Mouse (Mus musculus) stomach, postnatal 0 days (tissue): Measurements from ENCODE around the gene Tyk2. TPM values are rescaled to one million over a fixed set of nuclear protein-coding genes. Genes with fewer than 3 reads are reported as not detected.

Source experiments
- ATAC-seq: fragments of 200-750 bp; cut with Nextera tagmentation; 2 replicates; pipeline ENCODE4 v1.8.0; 2017; ENCODE audit not compliant: low FRiP score, low TSS enrichment
- DNase-seq: peaks from one replicate; pipeline ENCODE4 v3.0.0-alpha.2; 2016; ENCODE audit warnings: low spot score
- H3K27ac ChIP-seq: fragments of 300-500 bp; sonication (generic); replicated peaks from 2 replicates; pipeline ENCODE4 v1.5.1; 2014; ENCODE audit warnings: mild to moderate bottlenecking, control low read depth
- H3K27me3 ChIP-seq: fragments of 300-500 bp; sonication (generic); 2 replicates; pipeline ENCODE4 v1.6.1; 2014; ENCODE audit warnings: low read length; ENCODE audit not compliant: control insufficient read depth, insufficient read depth
- H3K36me3 ChIP-seq: fragments of 300-500 bp; sonication (generic); 2 replicates; pipeline ENCODE4 v1.6.1; 2014; ENCODE audit warnings: low read length, mixed read lengths; ENCODE audit not compliant: control insufficient read depth, insufficient read depth
- H3K4me1 ChIP-seq: fragments of 300-500 bp; sonication (generic); replicated peaks from 2 replicates; pipeline ENCODE4 v1.6.1; 2014; ENCODE audit warnings: antibody characterized with exemption; ENCODE audit not compliant: control insufficient read depth, insufficient read depth
- H3K4me2 ChIP-seq: fragments of 300-500 bp; sonication (generic); replicated peaks from 2 replicates; pipeline ENCODE4 v1.6.1; 2014; ENCODE audit warnings: low read depth, mild to moderate bottlenecking, control low read depth, moderate library complexity
- H3K4me3 ChIP-seq: fragments of 300-500 bp; sonication (generic); 2 replicates; pipeline ENCODE4 v1.5.1; 2014; ENCODE audit warnings: low read depth, low read length, control low read depth
- H3K9ac ChIP-seq: fragments of 300-500 bp; sonication (generic); 2 replicates; pipeline ENCODE4 v1.6.1; 2014; ENCODE audit warnings: mild to moderate bottlenecking, low read length, control low read depth, mixed read lengths
- H3K9me3 ChIP-seq: fragments of 300-500 bp; sonication (generic); 2 replicates; pipeline ENCODE4 v1.6.1; 2016; ENCODE audit warnings: low read length; ENCODE audit not compliant: control insufficient read depth
- CTCF ChIP-seq: IDR thresholded peaks from 2 replicates; pipeline ENCODE4 v1.5.1; 2016; ENCODE audit warnings: antibody characterized with exemption, low read depth, mild to moderate bottlenecking, moderate library complexity
- EP300 ChIP-seq: optimal IDR thresholded peaks from 2 replicates; pipeline ENCODE3; 2016; ENCODE audit warnings: antibody characterized with exemption
- WGBS: fragments of 180-500 bp; shearing (Covaris S2); extraction: QIAGEN DNeasy Blood & Tissue Kit; methylation state at CpG from one replicate; pipeline ENCODE4 v1.1.7; 2014; 5-methylcytosine and 5-hydroxymethylcytosine counted together
- polyA plus RNA-seq: library from polyadenylated mRNA; unstranded; fragments of >200 nt; fragmentation: Nextera tagmentation; extraction: Ambion mirVana; gene quantifications from 2 replicates; pipeline ENCODE4 v1.2.1, GENCODE M21; 2015

The Tyk2 gene
- polyA plus RNA-seq, 1 experiment from 2014 or later: 6.8 TPM

DNA sequence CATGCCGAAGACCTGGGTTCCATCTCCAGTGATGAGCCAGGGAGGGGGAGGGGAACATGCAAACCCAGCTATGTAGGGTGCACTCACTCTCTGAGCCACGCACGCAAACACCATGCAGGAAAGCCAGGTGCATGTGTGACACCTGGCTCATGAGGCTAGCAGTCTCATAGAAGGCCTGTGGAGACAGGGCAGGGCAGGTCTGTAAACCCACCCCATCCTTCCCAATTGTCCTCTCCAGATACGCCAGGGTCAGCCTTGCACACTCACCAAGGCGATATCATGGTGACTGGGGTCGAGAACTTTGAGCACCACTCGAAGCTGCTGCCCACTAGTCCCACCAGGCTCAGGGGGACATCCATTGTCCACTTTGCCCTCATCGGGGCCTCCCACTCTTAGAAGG, 15.9 kb downstream of the Tyk2 start:
- H3K9me3 ChIP-seq: no peaks in the 10 kb centered on the region
- no peak overlapping the region for H3K4me3 ChIP-seq
- H3K27ac ChIP-seq: no peak overlapping the region
- no peak for DNase-seq
- no peaks in the 10 kb centered on the region for H3K27me3 ChIP-seq
- TF ChIP-seq CTCF: no peak
- TF ChIP-seq EP300: no peak
- H3K4me2 ChIP-seq: no peak overlapping the region
- ATAC-seq: no peak
- H3K36me3 ChIP-seq: peaks cover 2% of the 10 kb centered on the region; the same call in 1 of the 2 replicates
- no peak overlapping the region for H3K9ac ChIP-seq
- H3K4me1 ChIP-seq: no peaks in the 10 kb centered on the region
- WGBS: 90% methylated on average over 8 of the region's 8 CpGs

DNA sequence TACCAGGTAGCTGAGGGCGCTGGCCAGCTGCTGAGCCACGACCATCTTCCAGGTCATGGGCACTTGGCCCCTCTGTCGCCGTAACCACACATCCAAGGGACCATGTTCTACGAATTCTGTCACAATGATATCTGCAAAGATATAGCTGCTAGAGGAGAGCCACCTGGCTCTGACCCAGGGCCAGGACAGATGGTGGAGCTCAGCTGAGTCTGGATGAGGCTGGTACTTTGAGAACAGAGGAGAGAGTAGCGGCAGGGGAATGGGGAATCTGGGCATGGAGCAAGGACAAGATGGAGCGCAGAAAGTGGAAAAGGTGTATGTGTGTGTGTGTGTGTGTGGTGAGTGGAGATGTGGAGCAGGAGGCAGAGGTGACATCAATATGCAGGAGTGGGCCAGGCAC, 16.9 kb downstream of the Tyk2 start:
- DNase-seq (no peak), ATAC-seq (no peak)
- H3K4me3 ChIP-seq: no peak overlapping the region
- no peak overlapping the region for H3K4me2 ChIP-seq
- 86% methylated on average over 7 of the region's 7 CpGs for WGBS
- H3K27me3 ChIP-seq: no peaks in the 10 kb centered on the region
- no peaks in the 10 kb centered on the region for H3K9me3 ChIP-seq
- no peak overlapping the region for H3K9ac ChIP-seq
- H3K36me3 ChIP-seq: peaks cover 2% of the 10 kb centered on the region; the same call in 1 of the 2 replicates
- H3K4me1 ChIP-seq: no peaks in the 10 kb centered on the region
- no peak for TF ChIP-seq EP300
- no peak for TF ChIP-seq CTCF
- H3K27ac ChIP-seq: no peak overlapping the region

DNA sequence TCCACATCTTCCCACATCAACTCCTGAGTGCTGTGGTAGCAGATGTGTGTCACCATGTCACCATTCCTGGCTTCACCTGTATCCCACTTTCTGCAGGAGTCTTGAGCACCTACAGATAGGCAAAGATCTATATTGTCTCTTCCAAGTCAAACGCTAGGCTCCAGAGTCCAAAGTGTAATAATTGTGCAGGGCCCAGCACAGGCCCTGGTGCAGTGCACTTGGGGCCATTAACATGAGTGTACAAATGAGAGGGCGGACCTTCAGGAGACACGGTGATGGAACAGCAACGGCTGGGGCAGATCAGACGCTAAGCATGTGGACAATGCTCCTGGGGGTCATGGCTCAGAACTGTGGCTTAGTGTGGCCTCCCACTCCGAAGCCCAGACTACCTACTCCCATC, 17.3 kb downstream of the Tyk2 start:
- TF ChIP-seq CTCF (no peak), EP300 (no peak)
- Histone ChIP-seq H3K9ac (no peak overlapping the region), H3K4me3 (no peak overlapping the region), H3K36me3 (peaks cover 2% of the 10 kb centered on the region; the same call in 1 of the 2 replicates), H3K27ac (no peak overlapping the region), H3K27me3 (no peaks in the 10 kb centered on the region), H3K9me3 (no peaks in the 10 kb centered on the region), H3K4me1 (no peaks in the 10 kb centered on the region), H3K4me2 (no peak overlapping the region)
- 81% methylated on average over 6 of the region's 6 CpGs for WGBS
- DNase-seq (no peak), ATAC-seq (no peak)

DNA sequence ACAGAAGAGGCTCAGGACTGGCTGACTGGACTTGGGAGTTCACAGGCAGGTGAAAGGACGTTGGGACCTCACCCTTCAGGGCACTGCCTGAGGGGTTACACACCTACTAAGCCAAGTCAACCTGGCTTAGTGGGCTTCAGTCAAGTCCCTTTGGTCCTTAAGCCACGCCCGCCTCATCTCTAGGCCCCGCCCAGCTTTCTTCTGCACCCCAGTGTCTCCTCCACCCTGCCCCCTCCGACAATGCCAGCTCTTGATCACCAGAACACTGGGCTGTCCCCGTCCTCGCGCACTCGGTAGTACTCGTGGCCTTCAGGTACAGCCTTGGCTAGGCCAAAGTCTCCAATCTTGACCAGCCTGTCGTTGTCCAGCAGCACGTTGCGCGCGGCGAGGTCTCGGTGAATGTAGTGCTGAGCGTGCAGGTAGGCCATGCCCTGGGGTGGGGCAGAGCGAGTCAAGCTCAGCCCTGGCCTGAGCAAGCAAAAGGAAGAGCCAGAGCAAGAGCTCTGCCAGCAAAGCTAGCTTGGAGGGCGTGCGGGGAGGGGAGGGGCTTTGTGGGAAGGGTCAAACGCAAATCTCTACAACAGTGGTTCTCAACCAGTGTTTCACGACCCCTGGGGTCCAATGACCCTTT, 23.3 kb downstream of the Tyk2 start:
- no peak for TF ChIP-seq EP300
- TF ChIP-seq CTCF: no peak
- no peak overlapping the region for H3K4me2 ChIP-seq
- H3K27ac ChIP-seq: no peak overlapping the region
- no peaks in the 10 kb centered on the region for H3K4me1 ChIP-seq
- no peaks in the 10 kb centered on the region for H3K27me3 ChIP-seq
- DNase-seq (peak; percentile 58), ATAC-seq (no peak)
- H3K9ac ChIP-seq: no peak overlapping the region
- H3K4me3 ChIP-seq: no peak overlapping the region
- H3K9me3 ChIP-seq: no peaks in the 10 kb centered on the region
- peaks cover 2% of the 10 kb centered on the region; the same call in 1 of the 2 replicates for H3K36me3 ChIP-seq
- 39% methylated on average over 23 of the region's 23 CpGs for WGBS

DNA sequence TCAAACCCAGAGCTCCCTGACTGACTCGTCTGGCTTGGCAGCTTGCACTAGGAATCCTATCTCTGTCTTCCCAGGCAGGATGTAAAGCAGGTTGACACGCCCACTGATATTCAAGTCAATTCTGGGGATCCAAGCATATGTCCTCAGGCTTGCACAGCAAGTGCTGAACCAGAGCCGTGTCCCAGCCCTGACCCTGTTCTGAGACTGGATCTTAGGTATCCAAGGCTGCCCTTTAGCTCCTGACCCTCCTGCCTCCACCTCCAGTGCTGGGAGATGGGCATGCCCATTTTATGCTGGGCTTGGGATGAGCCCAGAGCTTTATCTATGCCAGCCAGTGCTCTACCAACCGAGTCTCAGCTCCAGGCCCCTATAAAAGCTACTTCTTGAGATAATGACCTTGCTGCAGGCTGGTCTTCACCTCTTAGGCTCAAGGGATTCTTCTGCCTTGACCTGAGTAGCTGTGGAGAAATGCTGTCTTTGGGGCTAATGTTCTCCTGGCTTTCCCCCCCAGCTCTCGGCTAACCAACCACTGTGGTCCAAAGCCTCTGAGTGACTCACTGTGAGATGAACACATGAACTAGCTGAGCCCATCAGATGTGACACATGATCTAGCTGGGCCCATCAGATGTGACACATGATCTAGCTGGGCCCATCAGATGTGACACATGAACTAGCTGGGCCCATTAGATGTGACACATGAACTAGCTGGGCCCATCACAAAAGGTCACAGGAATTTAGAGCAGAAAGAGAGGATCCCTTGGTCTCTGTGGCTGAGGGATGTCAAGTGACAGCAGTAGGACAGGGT, 25.1 kb downstream of the Tyk2 start:
- Histone ChIP-seq H3K9me3 (no peaks in the 10 kb centered on the region), H3K4me3 (no peak overlapping the region), H3K9ac (no peak overlapping the region), H3K4me1 (no peaks in the 10 kb centered on the region), H3K36me3 (peaks cover 2% of the 10 kb centered on the region; the same call in 1 of the 2 replicates), H3K27ac (no peak overlapping the region), H3K4me2 (no peak overlapping the region), H3K27me3 (no peaks in the 10 kb centered on the region)
- 61% methylated on average over 5 of the region's 5 CpGs for WGBS
- TF ChIP-seq CTCF: no peak
- TF ChIP-seq EP300: no peak
- DNase-seq: no peak
- ATAC-seq: no peak

DNA sequence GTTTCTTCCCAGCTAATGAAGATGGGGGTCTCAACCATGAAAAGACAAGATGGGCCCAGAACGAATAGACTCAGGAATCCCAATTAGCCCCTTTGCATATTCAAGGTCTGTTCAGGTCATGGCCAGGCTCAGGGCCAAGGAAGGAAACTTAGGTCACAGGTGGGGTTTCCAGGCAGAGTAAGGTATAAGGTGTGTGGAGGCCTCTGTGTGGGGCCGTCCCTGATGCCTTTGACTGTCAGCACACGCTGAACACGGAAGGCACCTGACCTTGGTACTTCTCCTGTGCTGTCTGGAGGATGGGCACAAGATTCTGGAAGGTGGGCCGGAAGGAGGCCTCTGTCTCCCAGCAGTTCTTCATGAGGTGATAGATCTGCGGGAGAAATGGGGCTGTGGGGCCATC, 26.2 kb downstream of the Tyk2 start:
- DNase-seq (no peak), ATAC-seq (no peak)
- WGBS: 79% methylated on average over 6 of the region's 6 CpGs
- no peak overlapping the region for H3K9ac ChIP-seq
- H3K4me1 ChIP-seq: no peaks in the 10 kb centered on the region
- no peak for TF ChIP-seq CTCF
- no peak for TF ChIP-seq EP300
- no peak overlapping the region for H3K4me3 ChIP-seq
- no peaks in the 10 kb centered on the region for H3K27me3 ChIP-seq
- no peaks in the 10 kb centered on the region; the same call in 1 of the 2 replicates for H3K36me3 ChIP-seq
- no peaks in the 10 kb centered on the region for H3K9me3 ChIP-seq
- H3K27ac ChIP-seq: no peak overlapping the region
- H3K4me2 ChIP-seq: no peak overlapping the region
